8 mouse cellular contexts compared by ENCODE assay signal in genomic region chr17:23592208-23592925, GRCm38 (mm10). TPM values are rescaled to one million over a fixed set of nuclear protein-coding genes. Genes with fewer than 3 reads are reported as not detected.
DNase-seq lines count a peak whose midpoint lies in the region; ATAC-seq and TF ChIP-seq lines count a peak whose summit lies in the region.

No protein-coding gene starts in this region.

- no peak for TF ChIP-seq CTCF in CH12.LX (conservative IDR thresholded peaks at IDR 0.05 in 1 of 2, IDR thresholded peaks at IDR 0.05 in 1 of 2; ENCODE audit: low read depth in 2 of 2, low read length in 2 of 2)

- ATAC-seq in forebrain, embryonic 11.5 days (replicated peaks; ENCODE audit: low FRiP score) = peak; percentile 99
- ATAC-seq in heart, embryonic 16.5 days (replicated peaks; ENCODE audit: extremely low read depth, insufficient read depth, low FRiP score) = peak; percentile 99
- ATAC-seq in liver, embryonic 15.5 days (ENCODE audit: insufficient read depth) = peak; percentile 100
- peak; percentile 99 for ATAC-seq in neural tube, embryonic 12.5 days (ENCODE audit: low FRiP score, low read depth)

- no peak for TF ChIP-seq EP300 in CH12.LX (IDR thresholded peaks at IDR 0.05; ENCODE audit: low read length)

- H3K4me2 ChIP-seq in CH12.LX (ENCODE audit: insufficient read depth, low read depth, poor library complexity, severe bottlenecking) = peak overlapping the region; percentile 83
- H3K4me2 ChIP-seq in forebrain, embryonic 11.5 days (ENCODE audit: low read depth, low read length, severe bottlenecking) = peak overlapping the region; percentile 70
- peak overlapping the region; percentile 96 for H3K4me2 ChIP-seq in heart, embryonic 16.5 days (ENCODE audit: low read depth, low read length)
- H3K4me2 ChIP-seq in liver, embryonic 15.5 days = peak overlapping the region; percentile 86
- peak overlapping the region; percentile 69 for H3K4me2 ChIP-seq in neural tube, embryonic 12.5 days (replicated peaks)

- no peak for TF ChIP-seq RAD21 in CH12.LX (IDR thresholded peaks at IDR 0.05; ENCODE audit: low read depth, low read length)

- H3K9ac ChIP-seq in CH12.LX (ENCODE audit: insufficient read depth, low read depth) = peak overlapping the region; percentile 50
- H3K9ac ChIP-seq in forebrain, embryonic 11.5 days (ENCODE audit: low read length) = peak overlapping the region; percentile 77
- peak overlapping the region; percentile 81 for H3K9ac ChIP-seq in heart, embryonic 16.5 days (ENCODE audit: low read length)
- H3K9ac ChIP-seq in liver, embryonic 15.5 days = peak overlapping the region; percentile 54
- peak overlapping the region; percentile 49 for H3K9ac ChIP-seq in neural tube, embryonic 12.5 days

- WGBS in forebrain, embryonic 11.5 days = 7% methylated on average over 34 of the region's 34 CpGs
- WGBS in heart, embryonic 16.5 days = 7% methylated on average over 34 of the region's 34 CpGs
- 7% methylated on average over 34 of the region's 34 CpGs for WGBS in liver, embryonic 15.5 days (ENCODE audit: insufficient replicate concordance)
- WGBS in neural tube, embryonic 12.5 days = 8% methylated on average over 34 of the region's 34 CpGs

- no peaks in the 10 kb centered on the region for H3K79me2 ChIP-seq in CH12.LX (replicated peaks; ENCODE audit: control insufficient read depth, extremely low read depth, insufficient read depth, poor library complexity, severe bottlenecking)

- peaks cover 2 to 11% of the 10 kb centered on the region in 2 experiments; a peak in 2 of 4 replicates for H3K4me1 ChIP-seq in CH12.LX (ENCODE audit: control insufficient read depth in 1 of 2, insufficient read depth in 2 of 2)
- no peaks in the 10 kb centered on the region for H3K4me1 ChIP-seq in forebrain, embryonic 11.5 days (replicated peaks; ENCODE audit: control insufficient read depth, insufficient read depth, low read length)
- peaks cover 6% of the 10 kb centered on the region; the same call in 1 of the 2 replicates for H3K4me1 ChIP-seq in heart, embryonic 16.5 days (ENCODE audit: control insufficient read depth, insufficient read depth, low read length)
- H3K4me1 ChIP-seq in liver, embryonic 15.5 days (replicated peaks) = peaks cover 13% of the 10 kb centered on the region
- H3K4me1 ChIP-seq in neural tube, embryonic 12.5 days = no peaks in the 10 kb centered on the region

- in situ Hi-C loops in CH12.LX (cut with MboI; ENCODE audit: low pct_ligation_motif_present, low pct_unique_long_range_greater_than_20kb, low sequenced_read_pairs) = no loop called here

- TF ChIP-seq POLR2A in CH12.LX (IDR thresholded peaks at IDR 0.05; ENCODE audit: low read depth, low read length) = peak; percentile 71

- H3K9me3 ChIP-seq in CH12.LX (replicated peaks; ENCODE audit: low read length) = no peaks in the 10 kb centered on the region
- no peaks in the 10 kb centered on the region for H3K9me3 ChIP-seq in forebrain, embryonic 11.5 days (ENCODE audit: control insufficient read depth, low read length)
- no peaks in the 10 kb centered on the region for H3K9me3 ChIP-seq in heart, embryonic 16.5 days (replicated peaks; ENCODE audit: control insufficient read depth, low read length)
- H3K9me3 ChIP-seq in liver, embryonic 15.5 days (replicated peaks) = no peaks in the 10 kb centered on the region
- H3K9me3 ChIP-seq in neural tube, embryonic 12.5 days = no peaks in the 10 kb centered on the region

- DNase-seq in CH12.LX (ENCODE audit: extremely low read depth) = peak; percentile 88
- peak; percentile 96 for DNase-seq in c-Kit-positive CD71-positive TER-119-negative erythroid progenitor cells, embryonic 14.5 days (ENCODE audit: low read depth)
- peak; percentile 99 for DNase-seq in forebrain, embryonic 11.5 days (ENCODE audit: low spot score)
- DNase-seq in kidney, postnatal 36 days = peak; percentile 98 to 99
- peak; percentile 93 for DNase-seq in telencephalon, adult 2 months (ENCODE audit: low read depth, low spot score)

- no peaks in the 10 kb centered on the region for H3K36me3 ChIP-seq in CH12.LX (replicated peaks in 1 of 2; ENCODE audit: control insufficient read depth in 1 of 2, insufficient read depth in 1 of 2, low read length in 1 of 2)
- no peaks in the 10 kb centered on the region for H3K36me3 ChIP-seq in forebrain, embryonic 11.5 days (ENCODE audit: control insufficient read depth, insufficient read depth, low read length)
- no peaks in the 10 kb centered on the region for H3K36me3 ChIP-seq in heart, embryonic 16.5 days (ENCODE audit: control insufficient read depth, insufficient read depth)
- no peaks in the 10 kb centered on the region for H3K36me3 ChIP-seq in liver, embryonic 15.5 days (replicated peaks)
- H3K36me3 ChIP-seq in neural tube, embryonic 12.5 days = no peaks in the 10 kb centered on the region

- H3K27me3 ChIP-seq in CH12.LX (replicated peaks) = peaks cover 51% of the 10 kb centered on the region
- H3K27me3 ChIP-seq in forebrain, embryonic 11.5 days (ENCODE audit: control insufficient read depth, insufficient read depth, low read length) = no peaks in the 10 kb centered on the region
- H3K27me3 ChIP-seq in heart, embryonic 16.5 days (ENCODE audit: control insufficient read depth, insufficient read depth, low read length) = no peaks in the 10 kb centered on the region
- no peaks in the 10 kb centered on the region for H3K27me3 ChIP-seq in liver, embryonic 15.5 days
- H3K27me3 ChIP-seq in neural tube, embryonic 12.5 days (replicated peaks) = no peaks in the 10 kb centered on the region

- no peak overlapping the region for H3K27ac ChIP-seq in CH12.LX (ENCODE audit: insufficient read depth, low read depth)
- peak overlapping the region; percentile 48 for H3K27ac ChIP-seq in forebrain, embryonic 11.5 days (ENCODE audit: low read depth, low read length)
- peak overlapping the region; percentile 64 for H3K27ac ChIP-seq in heart, embryonic 16.5 days (ENCODE audit: low read length)
- peak overlapping the region; percentile 33; the same call in 1 of the 2 replicates for H3K27ac ChIP-seq in liver, embryonic 15.5 days (replicated peaks)
- H3K27ac ChIP-seq in neural tube, embryonic 12.5 days = no peak overlapping the region

- peak overlapping the region; percentile 48 to 69 (median 62) for H3K4me3 ChIP-seq in CH12.LX (replicated peaks in 1 of 3; ENCODE audit: low read depth in 2 of 3, low read length in 2 of 3, poor library complexity in 1 of 3)
- H3K4me3 ChIP-seq in forebrain, embryonic 11.5 days (ENCODE audit: low read depth, low read length) = peak overlapping the region; percentile 39
- peak overlapping the region; percentile 65 for H3K4me3 ChIP-seq in heart, embryonic 16.5 days (ENCODE audit: low read length)
- H3K4me3 ChIP-seq in liver, embryonic 15.5 days (replicated peaks) = peak overlapping the region; percentile 64
- H3K4me3 ChIP-seq in neural tube, embryonic 12.5 days = peak overlapping the region; percentile 40

- dilution Hi-C loops in CH12.LX (cut with MboI; ENCODE audit: extremely low pct_ligation_motif_present, extremely low pct_unique_long_range_greater_than_20kb, low sequenced_read_pairs) = no loop called here

TF ChIP-seq in CH12.LX, 34 proteins besides CTCF, POLR2A, EP300 and RAD21 (continues in another document):
- no peak for TF ChIP-seq ZNF384 (IDR thresholded peaks at IDR 0.05; ENCODE audit: low read depth, low read length)
- TF ChIP-seq CHD2 (IDR thresholded peaks at IDR 0.05; ENCODE audit: low read length) = 0 out of 2 replicates have a peak, but pooled peaks have one; percentile 12
- TF ChIP-seq USF1 (IDR thresholded peaks at IDR 0.05; ENCODE audit: low read depth, low read length) = no peak
- TF ChIP-seq MAZ (IDR thresholded peaks at IDR 0.05; ENCODE audit: low read depth, low read length) = no peak
- peak; percentile 75 for TF ChIP-seq IRF4 (IDR thresholded peaks at IDR 0.05; ENCODE audit: low read depth, low read length)

RNA-seq across cellular contexts. Expression of gene Zfp13, which starts 6.9 kb away (rescaled TPM):
- total RNA-seq in CH12.LX (2012; rRNA removed) (0.30 TPM in 1 of 2 replicates, not detected in the other), CH12.LX (2014; rRNA removed) (not detected in 2 replicates)
- polyA plus RNA-seq in CH12.LX (2012; ENCODE audit: insufficient read length, low read depth) = not detected in 2 replicates
- polyA plus RNA-seq in forebrain, embryonic 11.5 days (2014; fragmentation: Nextera tagmentation; extraction: Ambion mirVana) = 19.2 and 20.5 TPM in 2 replicates
- polyA plus RNA-seq in heart, embryonic 16.5 days (2015; fragmentation: Nextera tagmentation; extraction: Ambion mirVana) = 7.3 and 8.5 TPM in 2 replicates
- polyA plus RNA-seq in liver, embryonic 15.5 days (2015; fragmentation: Nextera tagmentation; extraction: Ambion mirVana) = 1.3 and 1.8 TPM in 2 replicates
- polyA plus RNA-seq in neural tube, embryonic 12.5 days (2016; fragmentation: Nextera tagmentation; extraction: Ambion mirVana) = 23.8 and 26.6 TPM in 2 replicates

RNA-seq across cellular contexts. Expression of gene Zscan10, which starts 8.3 kb away (rescaled TPM):
- total RNA-seq in CH12.LX (2012; rRNA removed) (not detected in 2 replicates), CH12.LX (2014; rRNA removed) (not detected in 2 replicates)
- polyA plus RNA-seq in CH12.LX (2012; ENCODE audit: insufficient read length, low read depth) = not detected in 2 replicates
- 0.16 and 0.27 TPM in 2 replicates for polyA plus RNA-seq in forebrain, embryonic 11.5 days (2014; fragmentation: Nextera tagmentation; extraction: Ambion mirVana)
- not detected in 2 replicates for polyA plus RNA-seq in heart, embryonic 16.5 days (2015; fragmentation: Nextera tagmentation; extraction: Ambion mirVana)
- 0.16 TPM in 1 of 2 replicates, not detected in the other for polyA plus RNA-seq in liver, embryonic 15.5 days (2015; fragmentation: Nextera tagmentation; extraction: Ambion mirVana)
- 0.32 TPM in 1 of 2 replicates, not detected in the other for polyA plus RNA-seq in neural tube, embryonic 12.5 days (2016; fragmentation: Nextera tagmentation; extraction: Ambion mirVana)

RNA-seq across cellular contexts. Expression of gene Zfp213, which starts 28.3 kb away (rescaled TPM):
- total RNA-seq in CH12.LX (2012; rRNA removed) (10.9 and 11.4 TPM in 2 replicates), CH12.LX (2014; rRNA removed) (8.5 and 9.4 TPM in 2 replicates)
- polyA plus RNA-seq in CH12.LX (2012; ENCODE audit: insufficient read length, low read depth) = 7.1 and 8.0 TPM in 2 replicates
- 28.1 and 29.9 TPM in 2 replicates for polyA plus RNA-seq in forebrain, embryonic 11.5 days (2014; fragmentation: Nextera tagmentation; extraction: Ambion mirVana)
- polyA plus RNA-seq in heart, embryonic 16.5 days (2015; fragmentation: Nextera tagmentation; extraction: Ambion mirVana) = 12.9 and 14.5 TPM in 2 replicates
- 5.3 and 5.5 TPM in 2 replicates for polyA plus RNA-seq in liver, embryonic 15.5 days (2015; fragmentation: Nextera tagmentation; extraction: Ambion mirVana)
- polyA plus RNA-seq in neural tube, embryonic 12.5 days (2016; fragmentation: Nextera tagmentation; extraction: Ambion mirVana) = 21.3 and 22.6 TPM in 2 replicates

RNA-seq across cellular contexts. Expression of gene Mmp25, which starts 52.7 kb away (rescaled TPM):
- total RNA-seq in CH12.LX (2012; rRNA removed) (0.04 TPM in 1 of 2 replicates, not detected in the other), CH12.LX (2014; rRNA removed) (0.04 TPM in 1 of 2 replicates, not detected in the other)
- not detected in 2 replicates for polyA plus RNA-seq in CH12.LX (2012; ENCODE audit: insufficient read length, low read depth)
- polyA plus RNA-seq in forebrain, embryonic 11.5 days (2014; fragmentation: Nextera tagmentation; extraction: Ambion mirVana) = 0.41 and 1.0 TPM in 2 replicates
- polyA plus RNA-seq in heart, embryonic 16.5 days (2015; fragmentation: Nextera tagmentation; extraction: Ambion mirVana) = 0.24 and 0.25 TPM in 2 replicates
- 0.40 and 0.64 TPM in 2 replicates for polyA plus RNA-seq in liver, embryonic 15.5 days (2015; fragmentation: Nextera tagmentation; extraction: Ambion mirVana)
- polyA plus RNA-seq in neural tube, embryonic 12.5 days (2016; fragmentation: Nextera tagmentation; extraction: Ambion mirVana) = 1.6 TPM in 2 replicates

Comparison
In these comparisons a context has a peak if more than half of its experiments do, and no peak if none do; other contexts are left out.
1. H3K27ac ChIP-seq: peak in forebrain, embryonic 11.5 days (single experiment), heart, embryonic 16.5 days (single experiment) and liver, embryonic 15.5 days (single experiment); none in CH12.LX (single experiment) and neural tube, embryonic 12.5 days (single experiment).
2. Peak in every context shown above with its lines, with median percentiles within 50 percentile points of each other: DNase-seq, H3K4me2 ChIP-seq, H3K4me3 ChIP-seq, H3K9ac ChIP-seq and ATAC-seq.